Mouse (Mus musculus) heart, embryonic 10.5 days (tissue): ENCODE results near the gene Btbd11. TPM values are rescaled to one million over a fixed set of nuclear protein-coding genes. Genes with fewer than 3 reads are reported as not detected.

Experiments used
- DNase-seq: peaks from one replicate; pipeline ENCODE4 v3.0.0-alpha.2; 2017; ENCODE audit warnings: low spot score
- H3K27ac ChIP-seq: fragments of 300-500 bp; sonication (generic); 2 replicates; pipeline ENCODE4 v1.5.1; 2016; ENCODE audit warnings: mild to moderate bottlenecking
- H3K27me3 ChIP-seq: fragments of 300-500 bp; sonication (generic); 2 replicates; pipeline ENCODE4 v1.6.1; 2016; ENCODE audit warnings: mild to moderate bottlenecking; ENCODE audit not compliant: poor library complexity, insufficient read depth, severe bottlenecking
- H3K36me3 ChIP-seq: fragments of 300-500 bp; sonication (generic); 2 replicates; pipeline ENCODE4 v1.6.1; 2016; ENCODE audit warnings: mild to moderate bottlenecking, moderate library complexity
- H3K4me1 ChIP-seq: fragments of 300-500 bp; sonication (generic); 2 replicates; pipeline ENCODE4 v1.6.1; 2016; ENCODE audit warnings: mild to moderate bottlenecking
- H3K4me3 ChIP-seq: fragments of 300-500 bp; sonication (generic); 2 replicates; pipeline ENCODE4 v1.5.1; 2016; ENCODE audit warnings: mild to moderate bottlenecking, moderate library complexity
- H3K9me3 ChIP-seq: fragments of 300-500 bp; sonication (generic); 2 replicates; pipeline ENCODE4 v1.6.1; 2016; ENCODE audit warnings: mild to moderate bottlenecking, moderate library complexity
- WGBS: fragments of 180-500 bp; shearing (Covaris S2); methylation state at CpG from one replicate; pipeline ENCODE4 v1.1.7; 2016; 5-methylcytosine and 5-hydroxymethylcytosine counted together
- polyA plus RNA-seq: library from polyadenylated mRNA; unstranded; fragments of >200 nt; fragmentation: Nextera tagmentation; extraction: Ambion mirVana; gene quantifications from 2 replicates; pipeline ENCODE4 v1.2.1, GENCODE M21; 2016

Gene Btbd11
- polyA plus RNA-seq, 1 experiment from 2014 or later, result 1.5 TPM

GRCm38 (mm10) chr10:85445891-85446290, 59.3 kb downstream of the Btbd11 start:
- H3K9me3 ChIP-seq, result no peaks in the 10 kb centered on the region
- DNase-seq, result no peak
- no peak overlapping the region for H3K27ac ChIP-seq
- H3K36me3 ChIP-seq, result no peaks in the 10 kb centered on the region
- WGBS, result 82% methylated on average over 3 of the region's 3 CpGs
- H3K27me3 ChIP-seq, result peaks cover 11% of the 10 kb centered on the region; the same call in 1 of the 2 replicates
- no peak overlapping the region for H3K4me3 ChIP-seq
- H3K4me1 ChIP-seq, result 0 out of 2 replicates have a peak, but pooled peaks cover 4% of the 10 kb centered on the region

DNA sequence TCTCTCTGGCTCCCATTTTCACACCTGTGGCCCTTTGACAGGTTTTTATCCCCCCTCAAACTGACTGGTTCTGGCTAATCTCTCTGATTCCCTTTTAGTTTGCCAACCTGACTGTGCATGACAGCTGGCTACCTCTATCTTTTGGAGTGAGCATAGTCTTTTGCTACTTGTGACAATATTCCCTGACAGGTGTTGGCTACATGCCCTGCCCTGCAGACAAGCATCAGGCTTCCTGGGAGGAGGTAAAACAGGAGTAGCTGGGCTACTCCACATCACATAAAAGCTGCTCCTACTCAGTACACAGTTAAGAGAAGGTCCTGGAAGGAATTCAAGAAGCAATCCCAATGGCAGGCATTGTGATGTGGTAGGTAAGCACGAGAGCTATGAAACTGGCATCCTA, 60.1 kb downstream of the Btbd11 start:
- 90% methylated on average over 1 of the region's 1 CpGs for WGBS
- no peak overlapping the region for H3K4me3 ChIP-seq
- H3K36me3 ChIP-seq, result no peaks in the 10 kb centered on the region
- DNase-seq, result no peak
- H3K4me1 ChIP-seq, result 0 out of 2 replicates have a peak, but pooled peaks cover 4% of the 10 kb centered on the region
- H3K27ac ChIP-seq, result no peak overlapping the region
- peaks cover 11% of the 10 kb centered on the region; the same call in 1 of the 2 replicates for H3K27me3 ChIP-seq
- H3K9me3 ChIP-seq, result no peaks in the 10 kb centered on the region

- no peak for DNase-seq
Measured at GRCm38 (mm10) chr10:85447869-85448268, 61.3 kb downstream of the Btbd11 start.

GRCm38 (mm10) chr10:85451629-85452368, 65.2 kb downstream of the Btbd11 start:
- Histone ChIP-seq H3K4me3 (no peak overlapping the region), H3K36me3 (no peaks in the 10 kb centered on the region), H3K27me3 (peaks cover 21% of the 10 kb centered on the region; the same call in 1 of the 2 replicates), H3K9me3 (no peaks in the 10 kb centered on the region), H3K4me1 (no peaks in the 10 kb centered on the region), H3K27ac (no peak overlapping the region)
- no peak for DNase-seq
- WGBS, result 74% methylated on average over 8 of the region's 8 CpGs

More at GRCm38 (mm10) chr10:85447869-85448268, 61.3 kb downstream of the Btbd11 start:
- peaks cover 11% of the 10 kb centered on the region; the same call in 1 of the 2 replicates for H3K27me3 ChIP-seq
- H3K27ac ChIP-seq, result no peak overlapping the region
- H3K36me3 ChIP-seq, result no peaks in the 10 kb centered on the region
- 76% methylated on average over 2 of the region's 2 CpGs for WGBS
- no peaks in the 10 kb centered on the region for H3K9me3 ChIP-seq
- no peak overlapping the region for H3K4me3 ChIP-seq
- 0 out of 2 replicates have a peak, but pooled peaks cover 4% of the 10 kb centered on the region for H3K4me1 ChIP-seq

- Histone ChIP-seq H3K4me1 (no peaks in the 10 kb centered on the region), H3K4me3 (no peak overlapping the region), H3K9me3 (no peaks in the 10 kb centered on the region), H3K27me3 (peaks cover 19% of the 10 kb centered on the region), H3K36me3 (no peaks in the 10 kb centered on the region), H3K27ac (no peak overlapping the region)
- 81% methylated on average over 2 of the region's 2 CpGs for WGBS
- no peak for DNase-seq
Measured at GRCm38 (mm10) chr10:85453221-85453775, 66.7 kb downstream of the Btbd11 start.

GRCm38 (mm10) chr10:85455985-85456384, 69.4 kb downstream of the Btbd11 start:
- Histone ChIP-seq H3K27ac (no peak overlapping the region), H3K9me3 (no peaks in the 10 kb centered on the region), H3K27me3 (peaks cover 23% of the 10 kb centered on the region), H3K4me1 (peaks cover 4% of the 10 kb centered on the region; the same call in 1 of the 2 replicates), H3K36me3 (no peaks in the 10 kb centered on the region), H3K4me3 (no peak overlapping the region)
- WGBS, result 54% methylated on average over 4 of the region's 4 CpGs
- DNase-seq, result no peak

GRCm38 (mm10) chr10:85458744-85459344, 72.2 kb downstream of the Btbd11 start:
- peaks cover 18% of the 10 kb centered on the region for H3K27me3 ChIP-seq
- no peak for DNase-seq

GRCm38 (mm10) chr10:85460736-85461135, 74.1 kb downstream of the Btbd11 start:
- peaks cover 4% of the 10 kb centered on the region for H3K4me1 ChIP-seq
- no peak for DNase-seq
- no peak overlapping the region for H3K27ac ChIP-seq
- WGBS, result 84% methylated on average over 10 of the region's 10 CpGs
- no peak overlapping the region for H3K4me3 ChIP-seq
- H3K9me3 ChIP-seq, result no peaks in the 10 kb centered on the region
- peaks cover 22% of the 10 kb centered on the region for H3K27me3 ChIP-seq
- H3K36me3 ChIP-seq, result no peaks in the 10 kb centered on the region

More at GRCm38 (mm10) chr10:85458744-85459344, 72.2 kb downstream of the Btbd11 start:
- no peak overlapping the region for H3K27ac ChIP-seq
- peaks cover 4% of the 10 kb centered on the region; the same call in 1 of the 2 replicates for H3K4me1 ChIP-seq
- H3K4me3 ChIP-seq, result no peak overlapping the region
- H3K36me3 ChIP-seq, result no peaks in the 10 kb centered on the region
- 50% methylated on average over 17 of the region's 17 CpGs for WGBS
- no peaks in the 10 kb centered on the region for H3K9me3 ChIP-seq

DNA sequence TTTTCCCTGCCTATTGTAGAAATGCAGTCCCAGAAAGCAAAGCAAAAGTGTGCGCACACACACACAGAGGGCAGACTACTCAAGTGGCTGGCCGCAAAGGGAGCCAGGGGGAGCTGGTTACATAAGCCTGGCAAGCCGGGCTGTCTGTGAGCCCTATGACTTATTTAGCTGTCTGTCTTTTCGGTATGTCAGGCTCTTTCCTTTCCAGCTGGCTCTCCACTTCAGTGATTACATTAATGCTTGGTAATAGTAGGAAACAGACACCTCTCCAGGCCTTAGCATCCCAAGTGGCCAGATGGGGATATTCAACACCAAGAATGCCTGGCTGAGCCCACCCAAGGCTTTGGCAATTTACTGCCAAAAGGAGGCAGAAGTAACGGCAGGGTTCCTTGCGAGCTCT, 77.5 kb downstream of the Btbd11 start:
- Histone ChIP-seq H3K27me3 (peaks cover 18% of the 10 kb centered on the region; the same call in 1 of the 2 replicates), H3K36me3 (no peaks in the 10 kb centered on the region), H3K4me1 (peaks cover under 1% of the 10 kb centered on the region), H3K9me3 (no peaks in the 10 kb centered on the region), H3K27ac (no peak overlapping the region), H3K4me3 (no peak overlapping the region)
- DNase-seq, result no peak
- 51% methylated on average over 6 of the region's 6 CpGs for WGBS

GRCm38 (mm10) chr10:85465516-85466408, 79.1 kb downstream of the Btbd11 start:
- WGBS, result 83% methylated on average over 13 of the region's 13 CpGs
- no peak overlapping the region for H3K4me3 ChIP-seq
- no peaks in the 10 kb centered on the region; the same call in 1 of the 2 replicates for H3K4me1 ChIP-seq
- no peaks in the 10 kb centered on the region for H3K36me3 ChIP-seq
- no peaks in the 10 kb centered on the region for H3K9me3 ChIP-seq
- H3K27me3 ChIP-seq, result peaks cover 14% of the 10 kb centered on the region; the same call in 1 of the 2 replicates
- no peak for DNase-seq
- no peak overlapping the region for H3K27ac ChIP-seq

GRCm38 (mm10) chr10:85466409-85466761, 79.8 kb downstream of the Btbd11 start:
- no peak for DNase-seq
- no peaks in the 10 kb centered on the region; the same call in 1 of the 2 replicates for H3K4me1 ChIP-seq
- H3K36me3 ChIP-seq, result no peaks in the 10 kb centered on the region
- H3K27me3 ChIP-seq, result peaks cover 14% of the 10 kb centered on the region; the same call in 1 of the 2 replicates
- H3K4me3 ChIP-seq, result no peak overlapping the region
- 56% methylated on average over 8 of the region's 8 CpGs for WGBS
- H3K27ac ChIP-seq, result no peak overlapping the region
- H3K9me3 ChIP-seq, result no peaks in the 10 kb centered on the region

GRCm38 (mm10) chr10:85467393-85467792, 80.8 kb downstream of the Btbd11 start:
- H3K9me3 ChIP-seq, result no peaks in the 10 kb centered on the region
- no peaks in the 10 kb centered on the region; the same call in 1 of the 2 replicates for H3K4me1 ChIP-seq
- no peak for DNase-seq
- no peak overlapping the region for H3K27ac ChIP-seq
- no peak overlapping the region for H3K4me3 ChIP-seq
- no peaks in the 10 kb centered on the region for H3K36me3 ChIP-seq
- peaks cover 14% of the 10 kb centered on the region; the same call in 1 of the 2 replicates for H3K27me3 ChIP-seq
- WGBS, result 61% methylated on average over 7 of the region's 7 CpGs
